Mouse (Mus musculus) inflammation-experienced regulatory T-cells, adult 6 months (primary cell): ENCODE results near the gene Tox3. TPM values are rescaled to one million over a fixed set of nuclear protein-coding genes. Genes with fewer than 3 reads are reported as not detected.

Experiments used
- ATAC-seq: one replicate; pipeline ENCODE4 v1.8.0; 2017
- polyA plus RNA-seq, 3 experiments: library from polyadenylated mRNA; unstranded; fragments of 100-300 nt; shearing (Covaris generic); gene quantifications; one replicate each; pipeline ENCODE4 v1.2.1; 2017

Tox3 gene
- polyA plus RNA-seq, 3 experiments from 2014 or later = not detected

DNA sequence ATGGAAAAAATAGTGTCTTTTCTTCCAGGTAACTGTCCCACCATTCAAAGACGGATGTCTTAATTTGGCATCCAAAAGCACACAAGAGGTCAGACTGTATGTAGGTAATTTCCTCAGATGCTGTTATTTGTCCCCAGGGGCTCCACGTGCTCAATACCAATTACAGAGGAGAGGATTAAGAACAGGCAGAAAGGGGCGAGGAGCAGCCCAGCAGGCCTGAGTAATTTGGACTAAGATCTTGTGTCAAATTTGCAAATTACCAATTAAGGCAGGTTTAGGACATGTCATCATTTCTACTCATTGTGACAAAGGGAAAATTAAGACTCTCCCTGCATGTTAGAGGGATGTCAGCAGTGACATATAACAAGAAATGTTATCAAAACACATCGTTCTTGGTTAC, 106.7 kb downstream of the Tox3 start:
- ATAC-seq = no peak

DNA sequence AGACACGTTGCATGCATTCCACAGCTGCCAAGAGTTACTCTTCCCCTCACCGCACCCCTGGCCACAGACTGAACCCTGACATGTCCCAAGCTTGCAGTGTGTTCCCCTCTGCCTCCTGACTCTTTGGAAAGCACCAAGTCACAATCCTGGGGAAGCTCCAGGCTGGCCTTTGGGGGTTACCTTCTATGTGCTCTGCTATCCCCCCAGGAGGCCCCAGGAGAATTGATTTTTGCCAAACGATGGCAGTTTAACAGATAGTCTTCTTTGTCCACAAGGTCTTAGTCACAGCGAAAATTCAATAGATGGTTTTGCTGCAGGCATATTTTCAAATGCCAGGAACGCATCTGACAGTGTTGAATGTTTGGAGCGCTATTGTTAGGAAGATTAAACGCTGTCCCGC, 115.6 kb downstream of the Tox3 start:
- no peak for ATAC-seq

DNA sequence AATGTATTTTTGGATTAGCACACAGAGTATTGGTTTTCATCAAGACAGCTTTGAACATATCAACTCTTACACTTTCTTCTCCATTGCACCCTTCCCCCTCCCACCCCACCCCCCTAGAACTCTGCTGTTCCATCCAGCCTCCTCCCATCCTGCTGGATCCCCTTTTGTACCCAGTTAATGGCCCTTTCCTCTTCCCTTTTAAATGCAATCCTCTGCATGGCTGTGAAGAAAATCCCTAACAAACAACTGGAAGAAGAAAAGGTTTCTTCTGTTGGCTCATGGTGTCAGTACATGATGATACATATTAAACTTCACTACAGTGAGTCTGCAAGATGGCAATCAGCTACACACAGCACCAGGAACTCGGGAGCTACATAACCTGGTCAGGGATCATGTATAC, 124.0 kb downstream of the Tox3 start:
- ATAC-seq = no peak

DNA sequence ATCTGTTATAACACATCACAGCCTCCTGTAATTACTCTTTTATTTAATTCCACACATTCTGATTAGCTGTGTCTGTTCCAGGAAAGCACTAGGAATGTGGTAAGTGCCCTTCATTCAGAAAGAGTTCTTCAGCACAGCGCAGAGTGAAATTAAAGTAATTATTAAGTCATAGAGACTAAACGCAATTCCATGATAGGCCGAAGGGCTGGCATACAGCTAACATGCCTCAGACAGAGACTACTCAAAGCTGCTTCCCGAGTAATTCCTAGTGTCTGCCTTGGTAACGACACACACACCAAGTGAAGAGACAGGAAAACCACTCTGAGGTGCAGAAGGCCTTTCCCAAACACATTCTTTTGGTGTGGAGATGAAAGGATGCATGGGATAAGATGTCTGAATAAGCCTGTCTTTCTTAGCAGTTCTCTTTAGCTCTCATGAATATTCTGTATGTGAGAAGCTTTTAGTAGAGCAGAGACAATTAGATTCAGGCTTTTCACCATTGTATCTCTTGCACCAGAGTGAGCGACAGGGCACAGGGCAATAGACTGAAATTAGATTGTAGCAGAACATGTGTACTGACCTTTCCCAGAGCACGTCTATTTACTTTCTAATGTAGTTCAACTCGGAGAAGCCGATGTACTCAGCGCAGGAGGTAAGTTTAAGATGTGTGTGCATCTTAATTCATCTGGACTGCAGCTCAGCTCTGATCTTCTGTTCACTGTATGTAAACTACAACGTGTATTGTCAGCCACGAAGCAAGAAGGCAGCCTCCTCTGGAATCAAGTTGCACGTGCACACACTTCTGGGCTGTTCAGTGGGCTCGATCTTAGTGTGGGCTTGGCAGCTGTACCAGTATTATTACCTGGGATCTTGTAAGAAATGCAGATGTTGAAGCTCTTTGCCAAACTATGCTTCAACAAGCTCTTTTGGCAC, 138.8 kb downstream of the Tox3 start:
- no peak for ATAC-seq
